Mouse (Mus musculus) liver, embryonic 11.5 days (tissue): ENCODE data around the gene Bco2. TPM values are rescaled to one million over a fixed set of nuclear protein-coding genes. Genes with fewer than 3 reads are reported as not detected.
A peak's percentile ranks its signal among the peaks of the same experiment; 100 is the strongest.

ENCODE experiments used
- ATAC-seq: fragments of 200-750 bp; cut with Nextera tagmentation; replicated peaks from 2 replicates; pipeline ENCODE4 v1.8.0; 2017; ENCODE audit warnings: moderate number of reproducible peaks, mild to moderate bottlenecking, moderate TSS enrichment, moderate library complexity; ENCODE audit not compliant: low FRiP score
- DNase-seq: peaks from one replicate; pipeline ENCODE4 v3.0.0-alpha.2; 2017; ENCODE audit warnings: low spot score
- H3K27ac ChIP-seq: fragments of 300-500 bp; sonication (generic); 2 replicates; pipeline ENCODE4 v1.5.1; 2014; ENCODE audit warnings: mild to moderate bottlenecking, low read depth, low read length, control low read depth
- H3K27me3 ChIP-seq: fragments of 300-500 bp; sonication (generic); replicated peaks from 2 replicates; pipeline ENCODE4 v1.6.1; 2014; ENCODE audit warnings: low read length, mixed read lengths; ENCODE audit not compliant: control insufficient read depth, insufficient read depth
- H3K36me3 ChIP-seq: fragments of 300-500 bp; sonication (generic); 2 replicates; pipeline ENCODE4 v1.6.1; 2014; ENCODE audit warnings: mild to moderate bottlenecking, low read length, moderate library complexity, mixed read lengths; ENCODE audit not compliant: control insufficient read depth, insufficient read depth
- H3K4me1 ChIP-seq: fragments of 300-500 bp; sonication (generic); replicated peaks from 2 replicates; pipeline ENCODE4 v1.6.1; 2014; ENCODE audit warnings: low read length, mixed read lengths; ENCODE audit not compliant: control insufficient read depth, insufficient read depth
- H3K4me2 ChIP-seq: fragments of 300-500 bp; sonication (generic); 2 replicates; pipeline ENCODE4 v1.6.1; 2014; ENCODE audit warnings: mild to moderate bottlenecking, control low read depth, moderate library complexity
- H3K4me3 ChIP-seq: fragments of 300-500 bp; sonication (generic); 2 replicates; pipeline ENCODE4 v1.5.1; 2014; ENCODE audit warnings: low read depth, low read length, control low read depth
- H3K9ac ChIP-seq: fragments of 300-500 bp; sonication (generic); 2 replicates; pipeline ENCODE4 v1.6.1; 2014; ENCODE audit warnings: low read depth, low read length, control low read depth
- H3K9me3 ChIP-seq: fragments of 300-500 bp; sonication (generic); 2 replicates; pipeline ENCODE4 v1.6.1; 2016; ENCODE audit warnings: low read length, inconsistent platforms, mixed read lengths; ENCODE audit not compliant: control insufficient read depth
- WGBS: fragments of 180-500 bp; shearing (Covaris S2); extraction: QIAGEN DNeasy Blood & Tissue Kit; methylation state at CpG from one replicate; pipeline ENCODE4 v1.1.7; 2014; 5-methylcytosine and 5-hydroxymethylcytosine counted together
- polyA plus RNA-seq: library from polyadenylated mRNA; unstranded; fragments of >200 nt; fragmentation: Nextera tagmentation; extraction: Ambion mirVana; gene quantifications from 2 replicates; pipeline ENCODE4 v1.2.1, GENCODE M21; 2014

The Bco2 gene
- polyA plus RNA-seq, 1 experiment from 2014 or later, result 0.27 TPM

GRCm38 (mm10) chr9:50567372-50567771, 12.4 kb upstream of the Bco2 start:
- H3K4me2 ChIP-seq, result no peak overlapping the region
- H3K4me3 ChIP-seq, result no peak overlapping the region
- no peak overlapping the region for H3K27ac ChIP-seq
- no peaks in the 10 kb centered on the region for H3K9me3 ChIP-seq
- no peaks in the 10 kb centered on the region for H3K27me3 ChIP-seq
- DNase-seq (no peak), ATAC-seq (no peak)
- 75% methylated on average over 4 of the region's 4 CpGs for WGBS
- no peaks in the 10 kb centered on the region for H3K4me1 ChIP-seq
- no peaks in the 10 kb centered on the region for H3K36me3 ChIP-seq
- H3K9ac ChIP-seq, result no peak overlapping the region

GRCm38 (mm10) chr9:50565940-50566339, 11.0 kb upstream of the Bco2 start:
- no peak for ATAC-seq
- Histone ChIP-seq H3K9ac (no peak overlapping the region), H3K4me1 (no peaks in the 10 kb centered on the region), H3K27ac (no peak overlapping the region), H3K36me3 (no peaks in the 10 kb centered on the region), H3K9me3 (no peaks in the 10 kb centered on the region), H3K4me3 (no peak overlapping the region), H3K27me3 (no peaks in the 10 kb centered on the region), H3K4me2 (no peak overlapping the region)
- no peak for DNase-seq
- whole genome bisulfite sequencing, result 38% methylated on average over 4 of the region's 4 CpGs

GRCm38 (mm10) chr9:50565173-50565572, 10.2 kb upstream of the Bco2 start:
- Histone ChIP-seq H3K36me3 (no peaks in the 10 kb centered on the region), H3K9me3 (no peaks in the 10 kb centered on the region), H3K4me2 (no peak overlapping the region), H3K27me3 (no peaks in the 10 kb centered on the region), H3K4me1 (no peaks in the 10 kb centered on the region), H3K27ac (no peak overlapping the region), H3K4me3 (no peak overlapping the region), H3K9ac (no peak overlapping the region)
- ATAC-seq, result no peak
- DNase-seq, result no peak
- 72% methylated on average over 7 of the region's 7 CpGs for WGBS

- no peak for DNase-seq
- 80% methylated on average over 2 of the region's 2 CpGs for WGBS
- H3K27ac ChIP-seq, result no peak overlapping the region
- no peaks in the 10 kb centered on the region for H3K4me1 ChIP-seq
- no peak overlapping the region for H3K4me3 ChIP-seq
- H3K4me2 ChIP-seq, result no peak overlapping the region
- H3K9me3 ChIP-seq, result no peaks in the 10 kb centered on the region
- no peaks in the 10 kb centered on the region for H3K27me3 ChIP-seq
- H3K9ac ChIP-seq, result no peak overlapping the region
- ATAC-seq, result no peak
- H3K36me3 ChIP-seq, result no peaks in the 10 kb centered on the region
Measured at GRCm38 (mm10) chr9:50561918-50562360, 7.0 kb upstream of the Bco2 start.

- Histone ChIP-seq H3K4me3 (no peak within 1 kb of the TSS), H3K36me3 (no peaks in the 10 kb centered on the region), H3K9ac (no peak within 1 kb of the TSS), H3K4me1 (no peaks in the 10 kb centered on the region), H3K9me3 (no peaks in the 10 kb centered on the region), H3K27ac (no peak within 1 kb of the TSS), H3K27me3 (no peaks in the 10 kb centered on the region), H3K4me2 (no peak within 1 kb of the TSS)
- DNase-seq, result no peak
- WGBS, result 80% methylated on average over 38 of the region's 38 CpGs
- ATAC-seq, result no peak
Measured at GRCm38 (mm10) chr9:50561145-50561917, 6.3 kb upstream of the Bco2 start, which contains the start of gene Tex12. Tex12 (minus strand) TSS chr9:50561325.

- Histone ChIP-seq H3K9me3 (no peaks in the 10 kb centered on the region), H3K4me3 (no peak within 1 kb of the TSS), H3K4me1 (no peaks in the 10 kb centered on the region), H3K4me2 (peak within 1 kb of the TSS; percentile 33; the same call in 1 of the 2 replicates), H3K27ac (no peak within 1 kb of the TSS), H3K9ac (no peak within 1 kb of the TSS), H3K27me3 (no peaks in the 10 kb centered on the region), H3K36me3 (no peaks in the 10 kb centered on the region)
- WGBS, result 32% methylated on average over 12 of the region's 12 CpGs
- no peak for ATAC-seq
- DNase-seq, result no peak
Measured at GRCm38 (mm10) chr9:50554241-50555093, 514 bp downstream of the Bco2 start, which contains the start of gene Il18. Il18 (plus strand) TSS chr9:50554827.

GRCm38 (mm10) chr9:50553547-50553946, 1.4 kb downstream of the Bco2 start:
- no peaks in the 10 kb centered on the region for H3K4me1 ChIP-seq
- no peaks in the 10 kb centered on the region for H3K36me3 ChIP-seq
- no peak overlapping the region for H3K4me2 ChIP-seq
- ATAC-seq (no peak), DNase-seq (no peak)
- no peak overlapping the region for H3K4me3 ChIP-seq
- H3K9ac ChIP-seq, result no peak overlapping the region
- no peaks in the 10 kb centered on the region for H3K9me3 ChIP-seq
- 50% methylated on average over 2 of the region's 2 CpGs for WGBS
- no peak overlapping the region for H3K27ac ChIP-seq
- no peaks in the 10 kb centered on the region for H3K27me3 ChIP-seq

- Histone ChIP-seq H3K27me3 (no peaks in the 10 kb centered on the region), H3K36me3 (no peaks in the 10 kb centered on the region), H3K9me3 (no peaks in the 10 kb centered on the region), H3K4me3 (no peak overlapping the region), H3K4me2 (no peak overlapping the region), H3K4me1 (no peaks in the 10 kb centered on the region), H3K27ac (no peak overlapping the region), H3K9ac (no peak overlapping the region)
- no peak for DNase-seq
- ATAC-seq, result no peak
- WGBS, result 50% methylated on average over 5 of the region's 5 CpGs
Measured at GRCm38 (mm10) chr9:50552206-50552605, 2.8 kb downstream of the Bco2 start.
